Mouse (Mus musculus): ENCODE data around the gene Sik2.

Sik2 gene

DNA sequence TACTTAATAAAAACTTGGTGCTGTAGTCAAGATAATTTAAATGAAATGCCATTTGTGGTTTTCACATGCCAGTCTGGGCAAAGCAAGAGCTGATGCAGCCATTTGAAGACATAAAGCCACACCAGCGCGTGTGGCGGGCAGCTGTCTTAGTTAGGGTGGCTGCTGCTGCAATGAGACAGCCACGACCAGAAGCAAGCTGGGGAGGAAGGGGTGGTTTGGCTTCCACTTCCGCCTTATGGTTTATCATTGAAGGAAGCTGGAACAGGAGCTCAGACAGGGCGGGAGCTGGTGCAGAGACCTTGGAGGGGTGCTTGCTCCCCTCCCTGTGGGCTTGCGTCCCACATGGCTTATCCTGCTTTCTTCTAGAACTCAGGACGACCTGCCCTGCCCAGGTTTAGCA lies 143.1 kb downstream of the Sik2 start:
- no peak for DNase-seq (ENCODE audit: low spot score in 2 of 2)

GRCm38 (mm10) chr9:50864877-50865276 lies 144.0 kb downstream of the Sik2 start:
- DNase-seq (ENCODE audit: low spot score in 2 of 2) = no peak

GRCm38 (mm10) chr9:50863824-50864223 lies 145.0 kb downstream of the Sik2 start:
- no peak for DNase-seq (ENCODE audit: low spot score in 2 of 2)

DNA sequence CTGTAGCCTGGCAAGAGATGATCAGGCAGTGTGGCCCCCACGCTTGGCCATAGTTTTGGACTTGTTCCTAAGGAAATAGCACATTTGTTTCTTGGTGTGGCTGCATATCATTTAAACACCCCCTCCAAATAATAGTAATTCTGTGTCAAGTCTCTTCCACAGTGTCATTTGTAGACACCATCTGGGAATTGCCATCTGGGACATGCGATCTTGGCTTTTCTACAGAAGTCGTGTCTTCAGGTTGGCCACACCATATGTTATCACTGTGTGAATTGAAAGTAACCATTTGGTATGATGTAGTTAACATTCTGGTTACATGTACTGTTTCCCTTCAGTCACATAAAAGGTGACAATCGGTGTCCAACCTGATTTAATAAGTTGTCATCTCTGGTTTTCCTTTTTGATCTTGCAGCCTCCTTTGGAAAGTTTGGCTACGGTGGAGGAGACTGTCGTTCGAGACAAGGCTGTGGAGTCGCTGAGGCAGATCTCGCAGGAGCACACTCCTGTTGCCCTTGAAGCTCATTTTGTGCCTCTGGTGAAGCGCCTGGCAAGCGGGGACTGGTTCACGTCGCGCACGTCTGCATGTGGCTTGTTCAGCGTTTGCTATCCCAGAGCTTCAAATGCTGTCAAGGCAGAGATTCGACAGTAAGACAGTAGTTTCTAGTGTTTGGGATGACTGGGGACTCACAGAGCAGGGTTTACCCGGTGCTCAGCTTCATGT lies 147.6 kb downstream of the Sik2 start:
- DNase-seq (ENCODE audit: low spot score in 2 of 2) = no peak

- no peak for DNase-seq (ENCODE audit: low spot score in 2 of 2)
Measured at GRCm38 (mm10) chr9:50858681-50859080, 150.2 kb downstream of the Sik2 start.

GRCm38 (mm10) chr9:50857082-50857641 lies 151.7 kb downstream of the Sik2 start:
- DNase-seq (ENCODE audit: low spot score in 2 of 2) = no peak

DNA sequence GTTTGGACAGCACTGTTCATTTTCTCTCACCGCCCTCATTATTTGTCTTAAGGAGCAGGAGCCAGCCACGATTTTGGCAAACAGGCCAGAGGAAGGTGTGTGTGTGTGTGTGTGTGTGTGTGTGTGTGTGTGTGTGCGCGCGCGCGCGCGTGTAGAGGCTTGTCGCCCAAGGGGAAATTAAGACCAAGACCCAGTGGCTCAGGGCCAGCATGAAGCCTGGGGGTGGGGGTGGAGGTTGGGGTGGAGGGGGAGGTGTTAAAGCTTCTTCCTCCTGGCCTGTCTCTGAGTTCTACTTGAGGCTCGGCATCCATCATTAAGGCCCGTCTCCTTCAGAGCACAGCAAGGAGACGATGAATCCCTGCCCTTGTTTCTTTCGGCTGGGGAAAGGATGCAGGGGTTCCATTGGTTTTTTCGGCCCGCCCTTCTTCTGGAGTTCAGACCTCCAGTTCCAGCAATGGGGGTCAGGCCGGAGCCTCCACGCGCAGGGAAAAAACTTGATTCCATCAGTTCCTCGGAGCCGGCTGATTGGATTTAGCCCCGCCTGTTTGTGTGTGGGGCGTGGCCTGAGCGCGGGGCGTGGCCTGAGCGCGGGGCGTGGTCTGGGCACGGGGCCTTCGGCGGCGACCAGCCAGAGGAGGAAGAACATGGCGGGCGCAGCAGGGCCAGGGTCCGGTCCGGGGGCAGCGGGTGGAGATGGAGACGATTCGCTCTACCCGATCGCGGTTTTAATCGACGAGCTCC lies 152.4 kb downstream of the Sik2 start:
- peak; percentile 76 to 82 for DNase-seq (ENCODE audit: low spot score in 2 of 2)

DNA sequence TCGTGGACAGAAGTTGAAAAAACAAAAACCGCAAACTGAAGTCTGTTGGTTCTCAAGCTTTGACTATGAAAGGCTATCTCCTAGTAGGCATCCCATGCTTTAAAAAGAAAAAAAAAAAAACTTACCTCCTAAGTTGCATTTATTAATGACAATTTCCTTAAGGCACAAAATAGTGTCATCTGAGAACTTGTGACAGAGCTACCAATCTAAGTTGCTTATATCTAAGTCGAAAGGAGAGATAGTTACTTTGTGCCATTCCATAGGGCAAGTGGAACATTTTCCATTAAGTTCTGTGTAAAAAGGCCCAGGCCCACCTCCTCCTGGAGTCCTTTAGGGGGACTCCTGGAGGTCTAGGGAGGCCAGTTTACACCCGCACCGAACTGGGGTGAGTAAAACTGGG lies 153.1 kb downstream of the Sik2 start:
- DNase-seq (ENCODE audit: low spot score in 2 of 2) = no peak

DNA sequence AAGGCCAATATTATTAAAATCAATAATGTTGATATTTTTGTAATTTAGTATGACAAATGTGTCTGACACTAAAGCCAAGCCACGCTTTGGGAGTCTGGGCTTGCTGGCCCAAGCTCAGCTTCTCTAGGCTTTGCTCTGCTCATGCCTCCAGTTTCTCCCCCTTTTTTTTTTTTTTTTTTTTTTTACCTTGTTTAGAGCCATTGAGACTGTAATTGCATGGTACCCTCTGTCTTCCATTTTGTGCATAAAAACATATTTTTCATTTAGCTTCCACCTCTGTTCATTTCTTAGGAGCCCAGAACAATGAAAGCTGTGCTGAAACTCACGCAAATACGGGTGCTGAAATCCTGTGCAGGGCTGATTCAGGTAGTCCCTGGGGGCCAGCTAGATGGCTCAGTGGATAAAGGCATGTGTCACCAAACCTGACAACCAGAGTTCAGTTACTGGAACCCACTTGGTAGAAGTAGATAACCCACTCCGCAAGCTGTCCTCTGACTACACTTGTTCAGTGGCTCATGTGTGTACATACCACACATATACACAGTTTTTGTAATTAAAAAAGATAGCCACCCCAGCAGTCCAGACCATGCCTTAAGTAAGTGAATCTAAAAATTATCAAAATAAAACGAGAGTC lies 153.6 kb downstream of the Sik2 start:
- DNase-seq (ENCODE audit: low spot score in 2 of 2) = no peak

DNA sequence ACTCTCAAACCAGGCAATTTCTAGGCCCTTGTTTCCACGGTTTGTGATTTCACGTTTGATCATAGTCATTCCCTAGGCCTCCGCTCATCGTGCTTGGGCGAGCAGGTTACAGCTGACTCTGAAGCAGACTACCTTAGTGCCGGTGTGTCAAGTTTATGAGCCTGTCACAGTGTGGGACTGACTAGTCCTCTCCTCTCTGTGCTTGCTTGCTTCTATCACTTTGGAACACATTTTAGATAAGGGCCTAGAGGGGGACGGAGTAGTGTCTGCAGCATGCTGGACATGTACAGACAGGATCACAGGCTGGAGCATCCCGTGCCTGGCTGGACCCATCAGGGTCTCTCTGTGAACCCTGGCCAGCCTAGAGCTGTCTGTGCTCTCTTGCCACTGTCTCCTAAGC lies 154.5 kb downstream of the Sik2 start:
- no peak for DNase-seq (ENCODE audit: low spot score in 2 of 2)

DNA sequence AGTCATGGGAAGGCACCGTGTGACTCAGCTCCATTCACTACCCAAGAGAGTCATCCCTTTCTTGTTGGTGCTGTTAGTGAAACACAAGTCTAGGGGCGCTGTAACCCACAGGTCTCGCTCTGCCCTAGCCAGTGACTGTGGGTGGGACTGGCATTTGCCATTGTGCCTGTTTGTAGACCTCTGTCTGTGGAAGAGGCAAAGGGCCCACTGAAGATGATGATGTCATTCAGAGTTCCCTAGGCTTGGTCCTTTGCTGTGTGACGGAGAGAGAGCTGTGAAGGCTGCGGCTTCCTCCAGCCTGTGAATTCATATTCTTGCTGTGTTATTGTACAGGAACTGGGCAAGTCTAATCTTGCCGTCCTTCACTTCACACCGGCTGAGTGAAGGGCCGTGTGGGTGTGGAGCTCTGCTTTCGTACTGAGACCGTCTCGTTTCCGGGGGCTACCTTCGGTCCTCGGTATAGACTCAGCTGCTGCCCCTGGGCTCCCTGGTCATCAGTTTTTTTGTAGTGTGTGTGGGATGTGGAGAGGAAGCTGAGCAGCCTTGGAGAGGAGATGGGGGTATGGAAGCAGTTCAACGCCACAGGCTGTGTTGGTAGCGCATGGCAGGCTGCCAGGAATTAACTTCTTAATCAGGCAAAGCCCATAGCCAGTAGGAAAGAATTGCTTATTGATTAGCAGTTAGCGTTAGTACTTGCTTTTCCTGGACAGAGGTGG lies 156.1 kb downstream of the Sik2 start:
- DNase-seq (ENCODE audit: low spot score in 2 of 2) = no peak

GRCm38 (mm10) chr9:50850713-50851112 lies 158.2 kb downstream of the Sik2 start:
- no peak for DNase-seq (ENCODE audit: low spot score in 2 of 2)

- DNase-seq (ENCODE audit: low spot score in 2 of 2) = no peak
Measured at GRCm38 (mm10) chr9:50850271-50850670, 158.6 kb downstream of the Sik2 start.

DNA sequence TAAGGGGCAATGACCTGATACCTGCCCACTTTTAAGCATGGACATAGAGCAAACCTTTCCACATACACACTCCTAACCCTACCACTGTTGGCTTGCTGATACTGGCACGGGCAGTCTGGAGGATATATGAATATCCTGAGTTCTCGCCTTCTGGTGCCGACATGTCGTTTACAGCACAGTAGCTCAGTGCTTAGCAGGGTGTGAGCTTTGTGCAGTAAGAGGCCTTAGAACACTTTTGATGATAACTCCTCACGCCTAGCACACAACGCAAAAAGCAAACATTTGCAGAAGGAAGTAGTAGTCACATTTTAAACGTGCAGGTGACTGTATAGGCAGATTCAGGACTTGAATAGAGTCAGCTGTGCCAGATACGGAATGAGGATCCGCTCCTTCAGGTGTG lies 159.1 kb downstream of the Sik2 start:
- DNase-seq (ENCODE audit: low spot score in 2 of 2) = no peak

DNA sequence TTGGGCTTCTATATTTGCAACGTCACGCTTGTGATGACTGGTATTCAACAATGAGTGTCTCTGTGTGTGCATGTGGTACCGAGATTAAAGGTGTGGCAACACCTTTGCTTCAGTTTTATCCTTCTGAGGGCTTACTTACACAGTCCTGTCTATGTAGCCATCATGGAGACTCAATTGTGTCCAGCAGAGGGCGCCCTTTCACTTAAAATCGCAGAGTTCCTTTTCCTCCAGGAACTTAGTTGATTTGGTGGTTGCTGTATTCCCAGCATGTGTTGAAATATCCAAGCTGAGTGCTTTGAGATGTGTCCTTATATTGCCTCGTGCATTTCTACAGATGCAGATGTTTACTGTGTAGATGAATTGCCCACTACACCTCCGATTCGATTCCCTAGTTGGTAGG lies 159.6 kb downstream of the Sik2 start:
- DNase-seq (ENCODE audit: low spot score in 2 of 2) = peak; percentile 84 to 87

- DNase-seq (ENCODE audit: low spot score in 2 of 2) = no peak
Measured at GRCm38 (mm10) chr9:50848821-50849220, 160.1 kb downstream of the Sik2 start.

DNA sequence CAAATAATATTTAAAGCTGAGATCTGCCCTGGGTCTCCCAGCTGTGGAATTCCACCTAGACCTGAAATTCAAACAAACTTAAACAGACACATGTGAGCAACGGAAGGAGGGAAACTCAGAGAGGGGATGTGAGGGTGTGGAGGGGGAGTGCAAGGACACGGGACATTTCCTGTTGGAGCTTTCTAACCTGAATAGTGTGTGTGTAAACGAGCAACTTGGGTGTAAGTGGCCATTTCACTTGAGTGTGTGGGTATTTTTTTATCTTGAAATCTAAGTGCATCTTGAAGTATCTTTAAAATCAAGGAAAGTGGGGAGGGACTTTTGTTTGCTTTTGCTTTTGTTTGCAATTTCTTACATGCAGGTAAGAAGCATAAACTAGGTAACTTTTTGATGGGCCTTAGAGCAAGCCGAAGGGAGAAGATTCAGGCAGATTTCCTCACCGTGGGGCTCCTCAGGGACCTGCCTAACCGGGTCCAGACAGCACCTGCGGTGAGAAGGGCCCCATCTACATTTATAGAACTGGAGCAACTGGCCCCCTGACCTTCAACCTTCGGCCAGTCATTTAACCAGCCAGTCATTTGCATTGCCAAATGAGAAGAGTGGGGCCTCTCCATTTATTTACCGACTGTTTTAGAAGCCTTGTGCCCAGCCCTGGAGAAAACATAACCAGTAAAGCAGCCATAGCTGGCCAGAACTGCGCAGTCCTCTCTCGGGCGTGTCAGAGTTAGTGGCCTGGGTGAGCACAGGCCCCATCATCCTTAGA lies 161.1 kb downstream of the Sik2 start:
- no peak for DNase-seq (ENCODE audit: low spot score in 2 of 2)

GRCm38 (mm10) chr9:50847133-50847532 lies 161.7 kb downstream of the Sik2 start:
- no peak for DNase-seq (ENCODE audit: low spot score in 2 of 2)

DNA sequence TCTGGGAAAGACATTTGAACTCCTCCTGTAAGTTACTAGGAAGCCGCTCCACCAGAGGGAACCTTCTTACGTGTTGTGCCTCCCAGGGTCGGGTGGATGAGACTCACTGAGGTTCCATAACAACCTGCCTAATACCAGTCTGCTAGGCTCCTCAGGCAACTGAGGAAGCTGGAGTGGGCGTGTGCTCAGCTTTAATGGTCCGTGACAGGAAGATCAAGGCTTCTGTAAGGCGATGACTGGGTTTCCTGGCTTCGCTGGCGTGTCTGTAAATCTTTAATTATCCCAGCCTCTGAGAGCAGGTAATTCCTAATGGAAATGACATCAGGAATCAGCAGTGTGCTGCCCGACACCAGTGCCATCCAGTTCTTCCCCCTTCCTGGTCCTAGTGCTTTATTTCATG lies 163.3 kb downstream of the Sik2 start:
- no peak for DNase-seq (ENCODE audit: low spot score in 2 of 2)

GRCm38 (mm10) chr9:50845081-50845480 lies 163.8 kb downstream of the Sik2 start, which contains the start of gene Ppp2r1b:
TSS of gene Ppp2r1b (plus strand) at chr9:50845301.
- no peak for DNase-seq (ENCODE audit: low spot score in 2 of 2)
